Mouse (Mus musculus) C2C12 (cell line): ENCODE results near the gene Celf2.

Source experiments
- CTCF ChIP-seq: IDR thresholded peaks from one replicate; pipeline ENCODE4 v1.5.1; 2011; ENCODE audit not compliant: control insufficient read depth, insufficient read depth, insufficient read length
- FOSL1 ChIP-seq: IDR thresholded peaks from one replicate; pipeline ENCODE4 v1.8.0; 2011; ENCODE audit warnings: mild to moderate bottlenecking, low read length; ENCODE audit not compliant: poor library complexity, insufficient read depth, severe bottlenecking

DNA sequence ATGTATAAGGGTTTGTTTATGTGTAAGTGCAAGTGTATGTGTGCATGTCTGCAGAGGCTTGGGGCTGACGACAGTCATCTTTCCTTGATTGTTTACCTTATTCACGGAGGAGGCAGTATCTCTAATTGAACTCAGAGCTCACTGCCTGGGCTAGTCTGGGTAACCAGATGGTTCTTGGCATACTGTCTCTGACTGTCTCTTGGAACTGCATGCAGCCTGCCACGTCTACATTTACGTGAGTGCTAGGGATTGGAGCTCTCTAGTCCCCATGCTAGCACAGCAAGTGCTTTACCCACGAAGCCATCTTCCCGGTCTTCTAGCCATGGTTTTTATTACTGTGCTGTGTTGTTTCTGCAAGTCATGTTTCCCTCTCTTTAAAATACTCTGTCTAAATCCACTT, 855.6 kb downstream of the Celf2 start:
- TF ChIP-seq FOSL1 (no peak), CTCF (no peak)
